Mouse (Mus musculus) midbrain, embryonic 13.5 days (tissue): ENCODE results near the gene Pfn4. TPM values are rescaled to one million over a fixed set of nuclear protein-coding genes. Genes with fewer than 3 reads are reported as not detected.
A peak's percentile ranks its signal among the peaks of the same experiment; 100 is the strongest.
"Not testable (repeated sequence)": the region's sequence is repeated elsewhere in the genome, so short reads cannot be mapped to it uniquely, and the experiment has no call there.

Source experiments
- ATAC-seq: fragments of 200-750 bp; cut with Nextera tagmentation; 2 replicates; pipeline ENCODE4 v1.8.0; 2017; ENCODE audit warnings: mild to moderate bottlenecking, moderate TSS enrichment, moderate library complexity
- H3K27ac ChIP-seq: fragments of 300-500 bp; sonication (generic); 2 replicates; pipeline ENCODE4 v1.5.1; 2015; ENCODE audit warnings: inconsistent platforms, mild to moderate bottlenecking, moderate library complexity
- H3K27me3 ChIP-seq: fragments of 300-500 bp; sonication (generic); 2 replicates; pipeline ENCODE4 v1.6.1; 2015; ENCODE audit warnings: mild to moderate bottlenecking, inconsistent platforms
- H3K36me3 ChIP-seq: fragments of 300-500 bp; sonication (generic); 2 replicates; pipeline ENCODE4 v1.6.1; 2015; ENCODE audit warnings: mild to moderate bottlenecking, inconsistent platforms
- H3K4me1 ChIP-seq: fragments of 300-500 bp; sonication (generic); replicated peaks from 2 replicates; pipeline ENCODE4 v1.6.1; 2015; ENCODE audit warnings: inconsistent platforms
- H3K4me2 ChIP-seq: fragments of 300-500 bp; sonication (generic); replicated peaks from 2 replicates; pipeline ENCODE4 v1.6.1; 2015; ENCODE audit warnings: moderate library complexity, mild to moderate bottlenecking, inconsistent platforms
- H3K4me3 ChIP-seq: fragments of 300-500 bp; sonication (generic); replicated peaks from 2 replicates; pipeline ENCODE4 v1.5.1; 2015; ENCODE audit warnings: mild to moderate bottlenecking, inconsistent platforms
- H3K9ac ChIP-seq: fragments of 300-500 bp; sonication (generic); replicated peaks from 2 replicates; pipeline ENCODE4 v1.6.1; 2015; ENCODE audit warnings: mild to moderate bottlenecking, inconsistent platforms
- H3K9me3 ChIP-seq: fragments of 300-500 bp; sonication (generic); 2 replicates; pipeline ENCODE4 v1.6.1; 2016; ENCODE audit warnings: mild to moderate bottlenecking, inconsistent platforms
- whole genome bisulfite sequencing: fragments of 180-500 bp; shearing (Covaris S2); methylation state at CpG from one replicate; pipeline ENCODE4 v1.1.7; 2015; 5-methylcytosine and 5-hydroxymethylcytosine counted together
- polyA plus RNA-seq: library from polyadenylated mRNA; unstranded; fragments of >200 nt; fragmentation: Nextera tagmentation; extraction: Ambion mirVana; gene quantifications from 2 replicates; pipeline ENCODE4 v1.2.1, GENCODE M21; 2015

Gene Pfn4
- polyA plus RNA-seq, result 9.1 and 10.2 TPM in 2 replicates

DNA sequence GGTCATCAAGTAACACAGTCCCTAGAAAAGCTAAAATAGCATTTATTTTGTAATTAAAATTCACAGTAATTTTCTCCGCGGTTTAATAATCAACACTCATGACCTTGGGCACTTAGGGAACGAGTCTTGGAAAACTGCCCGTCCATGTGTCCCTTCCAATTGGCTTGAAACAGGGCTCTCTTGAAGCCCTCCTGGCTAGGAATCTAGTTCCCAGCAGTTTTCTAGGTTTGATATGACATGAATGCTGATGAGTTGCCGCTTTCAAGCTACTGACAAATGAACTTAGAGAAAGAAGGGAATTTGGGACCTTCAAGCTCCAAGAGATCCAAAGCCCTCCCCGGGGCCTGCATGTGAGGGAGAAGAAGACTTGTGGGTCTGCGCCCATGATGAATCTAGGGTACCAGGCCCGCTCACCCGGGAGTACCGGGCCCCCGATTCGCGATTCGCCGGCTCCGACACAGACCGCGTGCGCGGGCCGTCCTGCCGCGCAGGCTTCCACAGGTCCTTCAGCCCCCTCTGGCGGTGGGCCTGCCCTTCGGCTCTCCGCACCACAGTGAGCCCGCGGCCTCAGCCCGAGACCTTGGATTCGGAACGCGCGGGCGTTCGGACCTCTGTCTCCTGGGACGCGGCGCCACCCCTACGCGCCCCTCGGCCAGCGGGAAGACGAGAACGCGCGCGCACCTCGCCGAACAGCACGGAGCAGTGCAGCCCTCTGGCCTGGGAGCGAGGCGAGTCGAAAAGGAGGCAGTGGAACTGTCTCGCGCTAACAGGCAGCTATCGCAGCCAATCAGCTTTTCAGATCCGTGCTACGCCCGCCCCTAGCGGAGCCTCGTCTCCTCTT, at the start of gene Pfn4, which contains the start of gene Fam228b:
Gene Pfn4, plus strand, starts transcription at position 531 of the 841 bp plus-strand sequence.
Gene Fam228b, minus strand, starts transcription at position 776 of the 841 bp plus-strand sequence.
- Histone ChIP-seq H3K27ac (peak within 1 kb of the TSS; percentile 96), H3K9ac (peak within 1 kb of the TSS; percentile 82), H3K4me2 (peak within 1 kb of the TSS; percentile 64), H3K4me3 (peak within 1 kb of the TSS; percentile 68), H3K27me3 (no peaks in the 10 kb centered on the region), H3K36me3 (no peaks in the 10 kb centered on the region), H3K9me3 (no peaks in the 10 kb centered on the region), H3K4me1 (peaks cover 4% of the 10 kb centered on the region)
- ATAC-seq, result peak; percentile 99
- WGBS, result 3% methylated on average over 61 of the region's 61 CpGs

DNA sequence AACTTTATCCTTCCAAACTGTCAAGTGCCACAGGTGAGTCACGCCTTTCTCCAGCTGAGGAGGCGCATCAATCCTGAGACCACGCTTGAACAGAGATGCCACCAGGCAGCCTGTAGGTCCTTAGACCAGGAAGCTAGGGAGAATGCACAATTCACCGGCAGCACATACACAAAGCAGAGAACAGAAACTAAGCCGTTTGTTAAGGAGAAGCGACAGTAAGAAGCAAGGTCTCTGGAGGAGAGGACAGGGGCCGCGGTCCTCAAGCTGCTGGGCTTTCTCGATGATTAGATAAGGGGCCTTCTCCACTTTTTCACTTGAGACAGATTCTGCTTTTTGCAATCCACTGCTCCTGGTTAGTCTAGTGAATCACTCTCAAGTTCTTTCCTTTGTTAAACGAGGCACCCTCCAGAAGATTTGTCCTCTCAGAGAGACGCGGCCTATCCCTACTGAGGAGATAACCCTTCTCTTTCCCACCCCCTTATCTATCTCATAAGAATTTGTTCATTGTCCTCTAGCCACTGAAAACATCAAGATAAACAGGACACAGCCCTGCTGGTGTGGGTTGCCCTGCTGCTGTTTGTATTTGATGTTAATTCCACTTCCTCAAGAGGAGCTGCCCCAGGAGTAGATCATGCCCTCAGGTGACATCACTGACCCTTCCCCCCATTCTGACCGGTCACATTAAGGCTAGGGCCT, 49.6 kb upstream of the Pfn4 start:
- ATAC-seq, result no peak
- Histone ChIP-seq H3K9ac (no peak overlapping the region), H3K36me3 (peaks cover 3% of the 10 kb centered on the region; the same call in 1 of the 2 replicates), H3K4me3 (no peak overlapping the region), H3K9me3 (no peaks in the 10 kb centered on the region), H3K4me2 (no peak overlapping the region), H3K27ac (no peak overlapping the region), H3K4me1 (peaks cover 3% of the 10 kb centered on the region; the same call in 1 of the 2 replicates), H3K27me3 (no peaks in the 10 kb centered on the region)
- WGBS, result 83% methylated on average over 13 of the region's 13 CpGs

DNA sequence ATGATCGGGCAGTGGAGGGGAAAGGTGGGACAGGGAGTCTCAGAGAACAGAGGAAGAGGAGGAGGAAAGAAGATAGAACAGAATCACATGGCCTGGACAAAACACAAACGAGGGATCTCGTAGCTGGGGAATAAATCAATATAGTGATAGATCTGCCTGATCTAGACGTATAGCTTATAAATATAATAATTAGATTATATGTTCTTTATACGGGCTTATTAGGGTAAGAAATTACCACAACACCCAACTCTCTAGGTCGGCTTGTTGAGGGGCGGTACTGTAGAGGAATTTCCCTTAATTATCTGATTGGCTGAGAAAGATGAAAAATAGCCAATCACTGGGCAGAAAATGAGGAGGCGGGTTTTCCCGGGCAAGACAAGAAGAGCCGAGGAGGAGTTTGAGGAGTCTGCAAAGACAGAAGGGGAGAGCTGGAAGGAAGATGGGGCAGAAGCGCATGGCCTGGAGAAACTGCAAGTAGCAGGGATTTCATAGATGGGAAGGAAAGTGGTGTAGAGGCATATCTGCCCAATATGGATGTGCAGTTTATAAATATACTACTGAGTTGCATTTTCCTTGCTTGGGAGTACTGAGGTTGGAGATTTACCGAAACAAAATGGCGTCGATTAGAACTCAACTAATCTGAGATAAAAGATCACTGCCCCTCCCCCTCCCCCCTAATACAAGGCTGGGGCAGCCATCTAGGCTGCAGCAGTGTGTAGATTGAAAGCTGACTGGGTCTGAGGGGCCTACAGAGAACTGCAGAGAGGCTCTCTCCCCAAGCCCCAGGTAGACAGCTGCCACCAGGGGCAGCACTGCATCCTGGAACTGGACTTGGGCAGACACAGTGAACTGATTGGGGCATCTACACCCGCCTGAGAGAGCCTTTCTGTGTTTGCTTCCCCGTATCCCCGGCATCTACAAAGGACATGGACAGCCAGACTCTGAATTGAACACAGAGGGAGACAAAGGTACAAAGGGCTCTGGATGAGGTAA, 48.8 kb upstream of the Pfn4 start:
- Histone ChIP-seq H3K36me3 (no peaks in the 10 kb centered on the region), H3K4me2 (no peak overlapping the region), H3K9ac (no peak overlapping the region), H3K27ac (no peak overlapping the region), H3K4me3 (no peak overlapping the region), H3K27me3 (no peaks in the 10 kb centered on the region), H3K4me1 (peaks cover 3% of the 10 kb centered on the region; the same call in 1 of the 2 replicates), H3K9me3 (no peaks in the 10 kb centered on the region)
- no peak for ATAC-seq
- 82% methylated on average over 17 of the region's 17 CpGs for WGBS

GRCm38 (mm10) chr12:4729165-4729564, 39.7 kb upstream of the Pfn4 start:
- WGBS, result 92% methylated on average over 3 of the region's 3 CpGs
- Histone ChIP-seq H3K4me2 (no peak overlapping the region), H3K36me3 (no peaks in the 10 kb centered on the region), H3K9me3 (no peaks in the 10 kb centered on the region), H3K9ac (no peak overlapping the region), H3K27me3 (no peaks in the 10 kb centered on the region), H3K4me3 (no peak overlapping the region), H3K27ac (no peak overlapping the region), H3K4me1 (no peaks in the 10 kb centered on the region)
- ATAC-seq, result no peak

DNA sequence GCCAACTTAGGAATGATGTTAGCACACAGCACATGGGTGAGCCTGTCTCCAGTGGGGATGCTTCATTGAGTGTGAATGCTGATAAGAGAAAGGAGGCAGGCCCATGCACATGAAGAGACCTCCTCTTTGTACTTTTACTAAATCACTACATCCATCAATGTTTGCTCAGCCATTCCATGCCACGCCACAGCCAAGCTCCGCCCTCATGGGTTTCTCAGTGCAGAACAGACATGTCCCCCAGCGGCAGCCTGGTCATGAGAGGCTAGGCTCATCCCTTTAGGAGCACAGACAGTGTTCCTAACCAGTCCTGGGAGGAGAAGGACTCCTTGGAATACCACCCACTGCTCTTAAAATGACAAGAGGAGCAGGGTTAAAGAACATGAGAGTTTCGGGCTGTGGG, 37.2 kb upstream of the Pfn4 start:
- WGBS, result 76% methylated on average over 4 of the region's 4 CpGs
- Histone ChIP-seq H3K9me3 (no peaks in the 10 kb centered on the region), H3K4me2 (no peak overlapping the region), H3K27me3 (no peaks in the 10 kb centered on the region), H3K9ac (no peak overlapping the region), H3K4me1 (no peaks in the 10 kb centered on the region), H3K36me3 (no peaks in the 10 kb centered on the region), H3K4me3 (no peak overlapping the region), H3K27ac (no peak overlapping the region)
- ATAC-seq, result no peak

DNA sequence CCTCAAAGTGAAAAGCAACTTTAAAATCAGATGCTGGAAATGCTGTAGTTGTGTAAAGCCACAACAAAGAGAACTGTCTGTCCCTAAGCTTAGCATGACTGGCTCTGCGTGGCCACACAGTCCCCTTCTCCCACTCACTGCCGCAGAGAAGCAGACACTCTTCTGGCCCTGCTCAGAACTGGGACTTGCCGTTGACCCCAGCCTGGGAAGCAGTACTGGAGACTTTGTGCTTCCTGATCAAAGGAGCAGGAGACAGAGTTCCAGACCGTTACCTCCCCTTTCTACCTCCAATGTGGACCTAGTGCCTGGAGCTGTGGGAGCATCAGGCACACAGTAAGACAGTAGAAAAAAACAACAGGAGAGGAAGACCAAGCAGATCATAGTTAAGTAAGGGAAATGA, 36.5 kb upstream of the Pfn4 start:
- ATAC-seq, result no peak
- no peaks in the 10 kb centered on the region for H3K36me3 ChIP-seq
- no peak overlapping the region for H3K4me2 ChIP-seq
- H3K27me3 ChIP-seq, result no peaks in the 10 kb centered on the region
- H3K9ac ChIP-seq, result no peak overlapping the region
- H3K9me3 ChIP-seq, result no peaks in the 10 kb centered on the region
- no peak overlapping the region for H3K27ac ChIP-seq
- H3K4me3 ChIP-seq, result no peak overlapping the region
- H3K4me1 ChIP-seq, result no peaks in the 10 kb centered on the region
- 75% methylated on average over 4 of the region's 4 CpGs for WGBS

- 81% methylated on average over 18 of the region's 18 CpGs for WGBS
- ATAC-seq, result no peak
- no peaks in the 10 kb centered on the region for H3K4me1 ChIP-seq
- H3K27me3 ChIP-seq, result no peaks in the 10 kb centered on the region
- no peaks in the 10 kb centered on the region for H3K9me3 ChIP-seq
- H3K9ac ChIP-seq, result no peak within 1 kb of the TSS
- H3K36me3 ChIP-seq, result no peaks in the 10 kb centered on the region
- H3K4me3 ChIP-seq, result no peak within 1 kb of the TSS
- no peak within 1 kb of the TSS for H3K27ac ChIP-seq
- H3K4me2 ChIP-seq, result no peak within 1 kb of the TSS
Observed at GRCm38 (mm10) chr12:4738031-4738576, 30.7 kb upstream of the Pfn4 start, which contains the start of gene Fam228a. TSS of gene Fam228a (minus strand) at chr12:4738430.

GRCm38 (mm10) chr12:4740823-4741222, 28.0 kb upstream of the Pfn4 start:
- ATAC-seq, result no peak
- 79% methylated on average over 7 of the region's 7 CpGs for WGBS
- no peak overlapping the region for H3K4me2 ChIP-seq

DNA sequence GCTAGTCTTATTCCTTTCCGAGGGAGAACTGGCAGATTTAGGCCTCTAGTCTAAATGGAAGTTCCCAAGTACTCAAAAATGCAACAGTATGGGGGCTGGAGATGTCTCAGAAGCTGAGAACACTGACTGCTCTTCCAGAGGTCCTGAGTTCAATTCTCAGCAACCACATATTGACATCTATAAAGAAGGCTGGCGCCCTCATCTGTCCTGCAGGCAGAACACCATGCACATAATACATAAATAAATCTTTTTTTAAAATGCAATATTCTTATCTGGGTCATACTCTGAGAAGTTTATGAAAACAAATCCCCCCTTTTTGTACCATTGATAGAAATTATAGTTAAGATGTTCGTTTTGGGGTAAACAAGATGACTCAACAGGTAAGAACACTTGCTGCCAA, 26.6 kb upstream of the Pfn4 start:
- no peak overlapping the region for H3K4me2 ChIP-seq
- no peaks in the 10 kb centered on the region for H3K9me3 ChIP-seq
- no peak for ATAC-seq
- no peak overlapping the region for H3K27ac ChIP-seq
- no peaks in the 10 kb centered on the region for H3K27me3 ChIP-seq
- no peak overlapping the region for H3K4me3 ChIP-seq
- 85% methylated on average over 3 of the region's 3 CpGs for WGBS
- H3K9ac ChIP-seq, result no peak overlapping the region
- H3K36me3 ChIP-seq, result no peaks in the 10 kb centered on the region
- H3K4me1 ChIP-seq, result no peaks in the 10 kb centered on the region

More at GRCm38 (mm10) chr12:4740823-4741222, 28.0 kb upstream of the Pfn4 start:
- Histone ChIP-seq H3K27me3 (no peaks in the 10 kb centered on the region), H3K9ac (no peak overlapping the region), H3K4me1 (no peaks in the 10 kb centered on the region), H3K4me3 (no peak overlapping the region), H3K36me3 (no peaks in the 10 kb centered on the region), H3K27ac (no peak overlapping the region), H3K9me3 (no peaks in the 10 kb centered on the region)

- Histone ChIP-seq H3K27me3 (no peaks in the 10 kb centered on the region), H3K9ac (no peak overlapping the region), H3K4me2 (no peak overlapping the region), H3K4me1 (no peaks in the 10 kb centered on the region), H3K27ac (no peak overlapping the region), H3K4me3 (no peak overlapping the region), H3K9me3 (no peaks in the 10 kb centered on the region), H3K36me3 (no peaks in the 10 kb centered on the region)
- no peak for ATAC-seq
- WGBS, result 91% methylated on average over 10 of the region's 10 CpGs
Observed at GRCm38 (mm10) chr12:4744486-4744885, 24.3 kb upstream of the Pfn4 start.

DNA sequence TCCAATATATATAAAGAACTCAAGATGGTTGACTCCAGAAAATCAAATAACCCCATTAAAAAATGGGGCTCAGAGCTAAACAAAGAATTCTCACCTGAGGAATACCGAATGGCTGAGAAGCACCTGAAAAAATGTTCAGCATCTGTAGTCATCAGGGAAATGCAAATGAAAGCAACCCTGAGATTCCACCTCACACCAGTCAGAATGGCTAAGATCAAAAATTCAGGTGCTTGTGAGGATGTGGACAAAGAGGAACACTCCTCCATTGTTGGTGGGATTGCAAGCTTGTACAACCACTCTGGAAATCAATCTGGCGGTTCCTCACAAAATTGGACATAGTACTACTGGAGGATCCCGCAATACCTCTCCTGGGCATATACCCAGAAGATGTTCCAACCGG, 14.4 kb upstream of the Pfn4 start:
- not testable (repeated sequence) for H3K36me3 ChIP-seq, ATAC-seq, H3K4me2 ChIP-seq, H3K4me1 ChIP-seq, H3K9ac ChIP-seq, H3K9me3 ChIP-seq, H3K27ac ChIP-seq, H3K27me3 ChIP-seq, H3K4me3 ChIP-seq
- WGBS, result 92% methylated on average over 4 of the region's 4 CpGs
